Mouse (Mus musculus) G1E (cell line): ENCODE data around the gene Ddx56.

ENCODE experiments used
- CTCF ChIP-seq: IDR thresholded peaks from 2 replicates; pipeline ENCODE4 v1.5.1; 2012; ENCODE audit warnings: low read depth, low read length, inconsistent platforms, mixed read lengths
- GATA1 ChIP-seq: IDR thresholded peaks from 2 replicates; pipeline ENCODE4 v1.6.1; 2012; ENCODE audit warnings: borderline replicate concordance, low read length, inconsistent platforms, mixed read lengths
- GATA2 ChIP-seq: IDR thresholded peaks from 2 replicates; pipeline ENCODE4 v1.6.1; 2012; ENCODE audit warnings: low read depth, low read length, inconsistent platforms, borderline replicate concordance
- POLR2AphosphoS5 ChIP-seq: IDR thresholded peaks from 2 replicates; pipeline ENCODE4 v1.6.1; 2012; ENCODE audit warnings: low read depth, low read length, inconsistent platforms; ENCODE audit not compliant: insufficient replicate concordance
- TAL1 ChIP-seq: conservative IDR thresholded peaks from 2 replicates; pipeline ENCODE4 v1.6.1; 2012; ENCODE audit warnings: low read depth, low read length, inconsistent platforms, mixed read lengths

- no peak for TF ChIP-seq GATA1
- TF ChIP-seq CTCF: no peak
- no peak for TF ChIP-seq POLR2AphosphoS5
- peak; percentile 30; the same call in 1 of the 2 replicates for TF ChIP-seq TAL1
- TF ChIP-seq GATA2: no peak
Measured at GRCm38 (mm10) chr11:6267320-6268254, at the start of gene Ddx56.
